Mouse (Mus musculus): ENCODE measurements at regions not wholly inside any gene's neighbourhood (a gene's known extent, or its start where the extent isn't known, plus 50 kb on each side); places are given as distances from the start of the nearest gene placed in this dataset.
A peak's percentile ranks its signal among the peaks of the same experiment; 100 is the strongest.

- ATAC-seq (replicated peaks; ENCODE audit: poor library complexity): no peak
Measured at GRCm38 (mm10) chr13:116795041-116795440, 230.3 kb downstream of the Parp8 start.

GRCm38 (mm10) chr13:116781616-116782015, 243.7 kb downstream of the Parp8 start:
- no peak for ATAC-seq (replicated peaks; ENCODE audit: poor library complexity)

GRCm38 (mm10) chr13:116765491-116765890, 259.8 kb downstream of the Parp8 start:
- ATAC-seq (replicated peaks; ENCODE audit: poor library complexity): no peak

GRCm38 (mm10) chr13:116759912-116760311, 265.4 kb downstream of the Parp8 start:
- ATAC-seq (replicated peaks; ENCODE audit: poor library complexity): no peak

- 0 out of 2 replicates have a peak, but pooled peaks have one; percentile 23 for ATAC-seq (replicated peaks; ENCODE audit: poor library complexity)
Measured at GRCm38 (mm10) chr13:116740825-116741224, 284.5 kb downstream of the Parp8 start.

GRCm38 (mm10) chr13:116723361-116724153, 301.8 kb downstream of the Parp8 start:
- no peak for ATAC-seq (replicated peaks; ENCODE audit: poor library complexity)

- ATAC-seq (replicated peaks; ENCODE audit: poor library complexity): peak; percentile 66
Measured at GRCm38 (mm10) chr13:116714809-116715208, 310.5 kb downstream of the Parp8 start.

GRCm38 (mm10) chr13:116711866-116712593, 313.3 kb downstream of the Parp8 start:
- peak; percentile 89 for ATAC-seq (replicated peaks; ENCODE audit: poor library complexity)

GRCm38 (mm10) chr13:116711148-116711865, 314.0 kb downstream of the Parp8 start:
- peak; percentile 52 for ATAC-seq (replicated peaks; ENCODE audit: poor library complexity)

- ATAC-seq (replicated peaks; ENCODE audit: poor library complexity): no peak
Measured at GRCm38 (mm10) chr13:116709671-116710070, 315.7 kb downstream of the Parp8 start.

GRCm38 (mm10) chr13:116708846-116709245, 316.5 kb downstream of the Parp8 start:
- ATAC-seq (replicated peaks; ENCODE audit: poor library complexity): no peak

- no peak for ATAC-seq (replicated peaks; ENCODE audit: poor library complexity)
Measured at GRCm38 (mm10) chr13:116708456-116708780, 316.9 kb downstream of the Parp8 start.

GRCm38 (mm10) chr13:116707621-116708455, 317.5 kb downstream of the Parp8 start:
- no peak for ATAC-seq (replicated peaks; ENCODE audit: poor library complexity)

- ATAC-seq (replicated peaks; ENCODE audit: poor library complexity): no peak
Measured at GRCm38 (mm10) chr13:116706401-116707330, 318.7 kb downstream of the Parp8 start.

GRCm38 (mm10) chr13:116705611-116706386, 319.5 kb downstream of the Parp8 start:
- ATAC-seq (replicated peaks; ENCODE audit: poor library complexity): peak; percentile 21

- ATAC-seq (replicated peaks; ENCODE audit: poor library complexity): no peak
Measured at GRCm38 (mm10) chr13:116688714-116689113, 336.6 kb downstream of the Parp8 start.

Measured in megakaryocyte progenitor cell, adult 5-6 weeks (primary cell).